Mouse (Mus musculus) stomach, embryonic 16.5 days (tissue): ENCODE measurements around the gene Shf. TPM values are rescaled to one million over a fixed set of nuclear protein-coding genes. Genes with fewer than 3 reads are reported as not detected.
"Not testable (repeated sequence)": the region's sequence is repeated elsewhere in the genome, so short reads cannot be mapped to it uniquely, and the experiment has no call there.

Experiments
- ATAC-seq: fragments of 200-750 bp; cut with Nextera tagmentation; 2 replicates; pipeline ENCODE4 v1.8.0; 2017; ENCODE audit warnings: moderate number of reproducible peaks, moderate TSS enrichment; ENCODE audit not compliant: insufficient read depth, low FRiP score
- H3K27ac ChIP-seq: fragments of 300-500 bp; sonication (generic); 2 replicates; pipeline ENCODE4 v1.5.1; 2014; ENCODE audit warnings: low read length
- H3K27me3 ChIP-seq: fragments of 300-500 bp; sonication (generic); 2 replicates; pipeline ENCODE4 v1.6.1; 2014; ENCODE audit warnings: low read length, control low read depth, mixed read lengths; ENCODE audit not compliant: control insufficient read depth, insufficient read depth
- H3K36me3 ChIP-seq: fragments of 300-500 bp; sonication (generic); 2 replicates; pipeline ENCODE4 v1.6.1; 2014; ENCODE audit warnings: low read length; ENCODE audit not compliant: control insufficient read depth, insufficient read depth
- H3K4me1 ChIP-seq: fragments of 300-500 bp; sonication (generic); 2 replicates; pipeline ENCODE4 v1.6.1; 2014; ENCODE audit warnings: low read length, control low read depth, mixed read lengths; ENCODE audit not compliant: control insufficient read depth, insufficient read depth
- H3K4me2 ChIP-seq: fragments of 300-500 bp; sonication (generic); 2 replicates; pipeline ENCODE4 v1.6.1; 2014; ENCODE audit warnings: low read depth, low read length, mixed read lengths
- H3K4me3 ChIP-seq: fragments of 300-500 bp; sonication (generic); replicated peaks from 2 replicates; pipeline ENCODE4 v1.5.1; 2014; ENCODE audit warnings: mild to moderate bottlenecking, low read length
- H3K9ac ChIP-seq: fragments of 300-500 bp; sonication (generic); 2 replicates; pipeline ENCODE4 v1.6.1; 2014; ENCODE audit warnings: low read length
- H3K9me3 ChIP-seq: fragments of 300-500 bp; sonication (generic); replicated peaks from 2 replicates; pipeline ENCODE4 v1.6.1; 2016; ENCODE audit warnings: low read length, control low read depth; ENCODE audit not compliant: control insufficient read depth
- WGBS: fragments of 180-500 bp; shearing (Covaris S2); extraction: QIAGEN DNeasy Blood & Tissue Kit; methylation state at CpG from one replicate; pipeline ENCODE4 v1.1.7; 2014; 5-methylcytosine and 5-hydroxymethylcytosine counted together
- polyA plus RNA-seq: library from polyadenylated mRNA; unstranded; fragments of >200 nt; fragmentation: Nextera tagmentation; extraction: Ambion mirVana; gene quantifications from 2 replicates; pipeline ENCODE4 v1.2.1, GENCODE M21; 2015

Gene Shf
- polyA plus RNA-seq: 1.1 and 2.5 TPM in 2 replicates

DNA sequence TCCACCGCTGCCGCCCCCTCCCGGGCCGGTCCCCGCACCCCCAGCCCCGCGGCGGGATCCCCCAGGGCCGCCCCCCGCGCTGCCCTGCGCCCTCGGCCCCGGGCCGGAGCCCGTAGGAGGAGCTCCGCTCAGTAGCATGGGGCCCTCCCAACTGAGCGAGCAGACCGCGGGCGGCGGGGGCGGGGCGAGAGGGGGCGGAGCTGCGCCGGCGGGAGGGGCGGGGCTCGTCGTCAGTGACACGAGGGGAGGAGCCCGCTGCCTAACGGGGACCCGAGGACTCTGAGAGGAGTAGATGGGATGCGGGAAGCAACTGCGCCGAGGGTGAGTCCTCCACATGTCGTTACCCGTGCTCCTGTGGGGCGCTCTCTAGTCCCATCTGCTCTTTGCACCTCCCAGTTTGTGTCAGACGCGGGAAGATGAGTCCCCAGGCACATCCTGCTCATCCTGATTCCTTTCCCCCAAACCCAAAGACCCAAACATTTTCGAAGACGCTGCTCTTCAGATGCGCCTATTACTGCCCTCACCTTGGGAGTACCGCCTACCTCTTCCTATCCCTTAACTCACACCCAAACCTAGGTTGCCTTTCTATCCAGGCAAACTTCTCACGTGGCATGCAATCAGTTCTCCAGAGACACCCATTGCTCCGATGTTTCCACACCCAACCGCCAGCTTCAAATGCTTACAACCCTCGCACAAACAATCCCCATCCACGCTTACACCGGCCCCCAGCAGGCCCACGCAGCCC lies at the start of gene Shf:
TSS of gene Shf (minus strand) at position 168 of the 745 bp plus-strand sequence.
- Histone ChIP-seq H3K9ac (peak within 1 kb of the TSS; percentile 92), H3K36me3 (no peaks in the 10 kb centered on the region), H3K9me3 (no peaks in the 10 kb centered on the region), H3K4me3 (peak within 1 kb of the TSS; percentile 85), H3K4me1 (peaks cover 20% of the 10 kb centered on the region), H3K27me3 (no peaks in the 10 kb centered on the region), H3K4me2 (peak within 1 kb of the TSS; percentile 90), H3K27ac (peak within 1 kb of the TSS; percentile 55)
- under 1% methylated on average over 51 of the region's 54 CpGs for WGBS
- ATAC-seq: peak; percentile 96

DNA sequence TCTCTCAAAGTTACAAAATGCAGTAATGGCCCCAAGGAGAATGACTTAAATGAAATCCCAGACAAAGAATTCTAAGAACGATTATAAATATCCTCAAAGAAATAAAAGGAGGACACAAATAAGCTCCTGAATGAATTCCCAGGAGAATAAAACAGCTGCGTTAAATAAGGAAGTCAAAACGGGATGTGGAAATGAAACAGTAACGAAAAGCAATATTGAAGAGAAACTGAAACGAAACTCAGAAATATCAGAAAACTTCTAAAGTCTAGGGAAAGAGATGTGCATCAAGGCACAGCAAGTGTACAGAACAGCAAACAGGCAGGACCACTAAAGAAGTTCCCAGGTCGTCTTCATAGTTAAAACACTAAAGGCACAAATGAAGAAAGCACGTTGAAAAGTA lies 40.0 kb upstream of the Shf start:
- ATAC-seq: no peak
- Histone ChIP-seq H3K27me3 (no peaks in the 10 kb centered on the region), H3K4me2 (no peak overlapping the region), H3K9me3 (no peaks in the 10 kb centered on the region), H3K36me3 (no peaks in the 10 kb centered on the region), H3K4me1 (no peaks in the 10 kb centered on the region), H3K4me3 (no peak overlapping the region), H3K27ac (no peak overlapping the region), H3K9ac (no peak overlapping the region)
- 74% methylated on average over 7 of the region's 7 CpGs for WGBS

DNA sequence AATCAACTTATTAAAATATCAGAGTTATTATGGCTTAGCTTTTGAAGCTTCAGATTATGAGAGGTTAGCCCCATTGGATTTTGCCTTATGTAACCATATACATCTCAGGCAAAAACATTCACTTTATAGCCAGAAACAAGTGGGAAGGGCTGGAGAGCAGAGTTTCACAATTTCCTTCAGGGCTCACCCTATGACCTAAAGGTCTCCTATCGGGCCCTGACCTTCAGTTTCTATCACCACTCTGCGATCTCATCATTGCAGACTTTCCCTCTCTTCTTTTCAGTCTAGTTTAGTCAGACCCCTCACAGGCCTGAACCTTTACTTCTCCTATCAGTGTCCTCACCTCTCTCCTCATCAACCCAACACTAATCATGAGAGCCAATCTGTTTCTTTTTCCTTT lies 38.6 kb upstream of the Shf start:
- no peak for ATAC-seq
- 80% methylated on average over 2 of the region's 2 CpGs for whole genome bisulfite sequencing

DNA sequence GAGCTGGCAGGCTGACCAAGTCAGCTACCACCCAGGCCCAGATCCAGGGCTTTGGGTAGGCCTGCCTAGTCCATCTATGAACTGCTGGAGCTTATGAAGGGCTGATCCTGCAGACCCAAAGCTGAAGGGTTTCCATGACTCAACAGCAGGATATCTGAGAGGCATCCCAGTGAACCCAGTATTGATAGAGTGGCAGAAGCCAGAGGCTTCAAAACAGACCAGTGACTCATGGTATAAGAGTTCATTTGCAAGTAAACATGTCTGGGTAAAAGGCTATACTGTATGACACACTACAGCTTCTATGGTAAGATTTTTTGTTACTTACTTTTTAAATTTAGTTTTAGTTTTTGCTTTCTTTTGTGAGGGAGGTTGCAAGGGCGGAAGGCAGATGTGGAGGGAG lies 27.2 kb upstream of the Shf start:
- WGBS: 88% methylated on average over 1 of the region's 1 CpGs
- Histone ChIP-seq H3K27me3 (no peaks in the 10 kb centered on the region), H3K4me2 (no peak overlapping the region), H3K27ac (no peak overlapping the region), H3K4me3 (no peak overlapping the region), H3K9ac (no peak overlapping the region), H3K4me1 (no peaks in the 10 kb centered on the region), H3K36me3 (no peaks in the 10 kb centered on the region), H3K9me3 (no peaks in the 10 kb centered on the region)
- no peak for ATAC-seq

More for the DNA sequence above, 38.6 kb upstream of the Shf start:
- no peaks in the 10 kb centered on the region for H3K4me1 ChIP-seq
- H3K27ac ChIP-seq: no peak overlapping the region
- H3K27me3 ChIP-seq: no peaks in the 10 kb centered on the region
- H3K4me2 ChIP-seq: no peak overlapping the region
- no peaks in the 10 kb centered on the region for H3K9me3 ChIP-seq
- no peak overlapping the region for H3K9ac ChIP-seq
- H3K36me3 ChIP-seq: no peaks in the 10 kb centered on the region
- no peak overlapping the region for H3K4me3 ChIP-seq

DNA sequence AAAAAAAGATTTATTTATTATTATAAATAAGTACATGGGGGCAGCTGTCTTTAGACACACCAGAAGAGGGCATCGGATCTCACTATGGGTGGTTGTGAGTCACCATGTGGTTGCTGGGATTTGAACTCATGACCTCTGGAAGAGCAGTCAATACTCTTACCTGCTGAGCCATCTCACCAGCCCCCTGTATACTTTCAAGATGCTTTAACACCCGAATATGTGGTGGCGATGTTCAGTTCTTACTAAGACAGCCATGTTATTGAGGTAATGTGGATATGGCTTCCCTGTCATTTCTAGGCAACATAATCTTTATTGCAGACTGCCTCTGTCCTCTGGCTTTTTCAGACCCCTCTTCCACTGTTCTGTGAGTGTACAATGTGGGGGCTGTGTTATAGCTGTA lies 18.2 kb upstream of the Shf start:
- ATAC-seq, H3K9ac ChIP-seq, H3K27ac ChIP-seq, H3K4me2 ChIP-seq, H3K27me3 ChIP-seq, H3K36me3 ChIP-seq, H3K4me3 ChIP-seq, H3K4me1 ChIP-seq, H3K9me3 ChIP-seq: not testable (repeated sequence)
- 90% methylated on average over 3 of the region's 3 CpGs for WGBS

DNA sequence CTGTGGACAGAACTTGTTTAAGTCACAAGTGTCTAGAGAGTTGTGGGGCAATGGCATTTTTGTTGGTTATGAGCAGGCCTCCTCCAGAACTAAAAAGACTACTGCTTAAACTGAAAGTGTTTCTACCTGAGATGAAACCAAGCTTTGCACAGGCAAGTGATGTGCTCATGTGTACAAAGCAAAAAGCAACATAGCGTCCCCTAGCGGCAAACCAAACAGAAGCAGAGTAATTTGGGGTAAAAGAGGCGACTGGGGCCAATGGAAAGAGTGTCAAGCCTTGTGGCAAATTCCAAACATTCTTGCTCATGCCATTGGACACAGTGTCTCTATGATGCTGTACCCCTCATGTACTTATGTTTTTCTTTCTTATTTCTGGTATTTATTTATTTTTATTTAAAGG lies 16.1 kb upstream of the Shf start:
- H3K4me2 ChIP-seq: no peak overlapping the region
- ATAC-seq: no peak

DNA sequence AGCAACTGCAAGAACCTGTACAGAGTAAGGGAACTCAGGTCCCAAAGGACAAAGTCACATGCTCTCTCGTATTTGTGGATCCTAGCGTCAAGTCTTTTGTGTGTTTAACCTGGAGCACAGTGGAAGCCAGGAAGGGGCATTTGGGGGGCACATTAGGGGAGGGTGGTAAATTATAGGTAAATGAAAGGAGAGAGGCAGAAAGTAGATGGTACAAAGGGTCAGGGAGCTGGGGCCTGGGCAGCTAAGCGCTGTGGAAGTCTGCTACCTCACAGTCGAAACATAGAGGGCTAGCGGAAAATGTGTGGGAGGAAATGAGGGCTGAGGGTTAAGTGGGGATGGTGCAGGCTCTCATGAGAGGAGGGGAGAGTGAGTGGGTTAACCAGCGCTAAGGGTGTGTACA lies 13.2 kb upstream of the Shf start:
- WGBS: 79% methylated on average over 6 of the region's 6 CpGs
- no peaks in the 10 kb centered on the region for H3K9me3 ChIP-seq

More for the DNA sequence above, 16.1 kb upstream of the Shf start:
- WGBS: 39% methylated on average over 3 of the region's 3 CpGs
- Histone ChIP-seq H3K4me1 (no peaks in the 10 kb centered on the region), H3K9me3 (no peaks in the 10 kb centered on the region), H3K9ac (no peak overlapping the region), H3K27me3 (no peaks in the 10 kb centered on the region), H3K36me3 (no peaks in the 10 kb centered on the region), H3K27ac (no peak overlapping the region), H3K4me3 (no peak overlapping the region)

DNA sequence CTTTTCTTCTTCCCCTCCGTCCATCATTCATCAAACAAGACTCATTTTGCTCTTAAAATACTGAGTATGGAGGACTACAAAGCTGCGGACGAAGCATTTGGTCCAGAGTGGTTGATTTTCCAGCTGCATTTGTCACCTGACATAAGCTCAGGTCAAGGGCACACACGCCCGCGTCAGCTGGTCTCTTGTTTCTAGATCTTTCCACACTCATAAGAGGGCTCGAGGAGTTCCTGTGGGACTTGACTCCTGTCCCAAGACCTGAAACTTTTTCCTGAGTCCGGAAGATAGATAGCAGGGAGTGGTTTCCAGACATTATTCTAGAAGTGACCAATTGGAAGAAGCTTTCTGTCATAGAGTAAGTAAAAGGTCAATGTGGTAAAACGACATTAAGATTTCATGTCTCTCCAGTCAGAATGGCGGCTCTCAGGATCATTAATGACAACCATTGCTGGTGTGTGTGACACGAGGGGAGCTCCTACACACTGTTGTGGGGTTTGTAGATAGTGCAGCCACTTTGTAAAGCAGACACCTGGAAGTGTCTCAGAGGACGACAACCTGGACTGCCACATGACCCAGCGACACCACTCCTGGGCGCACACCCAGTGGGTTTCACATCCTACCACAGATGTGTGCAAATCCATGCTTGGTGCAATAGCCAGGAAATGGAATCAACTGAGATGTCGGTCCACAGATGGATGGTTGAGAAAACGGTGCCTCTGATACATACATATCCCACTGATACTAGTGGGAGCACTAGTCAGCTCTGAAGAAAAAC lies 12.6 kb upstream of the Shf start:
- Histone ChIP-seq H3K9me3 (no peaks in the 10 kb centered on the region), H3K4me3 (no peak overlapping the region), H3K9ac (no peak overlapping the region), H3K27ac (no peak overlapping the region), H3K4me1 (no peaks in the 10 kb centered on the region), H3K36me3 (no peaks in the 10 kb centered on the region), H3K27me3 (no peaks in the 10 kb centered on the region), H3K4me2 (no peak overlapping the region)
- no peak for ATAC-seq
- 67% methylated on average over 16 of the region's 16 CpGs for WGBS

More for the DNA sequence above, 13.2 kb upstream of the Shf start:
- no peak overlapping the region for H3K9ac ChIP-seq
- H3K4me2 ChIP-seq: no peak overlapping the region
- ATAC-seq: no peak
- H3K4me1 ChIP-seq: no peaks in the 10 kb centered on the region
- no peaks in the 10 kb centered on the region for H3K36me3 ChIP-seq
- H3K27me3 ChIP-seq: no peaks in the 10 kb centered on the region
- no peak overlapping the region for H3K27ac ChIP-seq
- no peak overlapping the region for H3K4me3 ChIP-seq

DNA sequence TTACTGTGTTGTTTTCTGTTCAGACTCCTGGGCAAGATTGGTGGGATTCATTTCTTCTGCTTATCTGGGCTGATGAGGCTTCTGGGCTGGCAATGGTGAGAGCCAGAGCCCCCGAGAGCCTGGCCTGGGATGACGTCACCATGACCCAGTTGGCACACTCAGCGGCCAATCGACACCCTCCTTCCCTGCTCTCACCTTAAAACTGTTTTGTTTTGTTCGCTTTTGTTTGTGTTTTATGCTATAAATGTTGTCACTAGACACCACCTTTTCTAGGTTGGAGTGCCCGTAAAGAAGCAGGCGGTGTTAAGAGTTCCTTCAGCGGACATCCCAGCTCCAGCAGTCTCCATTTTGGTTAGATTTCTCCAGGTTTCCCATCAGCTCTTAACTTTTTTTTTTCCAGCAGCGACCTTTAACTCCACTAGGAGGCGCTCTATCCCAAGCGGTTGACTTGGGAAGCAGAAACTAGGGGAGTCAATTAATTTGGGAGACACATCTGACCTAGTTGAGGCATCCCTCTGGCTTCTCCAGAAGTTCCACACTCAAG lies 11.9 kb upstream of the Shf start:
- Histone ChIP-seq H3K27ac (no peak overlapping the region), H3K4me3 (peak overlapping the region; percentile 26; the same call in 1 of the 2 replicates), H3K4me2 (peak overlapping the region; percentile 47), H3K4me1 (no peaks in the 10 kb centered on the region), H3K27me3 (no peaks in the 10 kb centered on the region), H3K9me3 (no peaks in the 10 kb centered on the region), H3K36me3 (no peaks in the 10 kb centered on the region), H3K9ac (no peak overlapping the region)
- WGBS: 13% methylated on average over 11 of the region's 11 CpGs
- ATAC-seq: no peak
